Mouse (Mus musculus): ENCODE results near the gene Snrpc.

Gene Snrpc

GRCm38 (mm10) chr17:27866737-27867136 lies 28.8 kb downstream of the Snrpc start:
- DNase-seq, result no peak

DNA sequence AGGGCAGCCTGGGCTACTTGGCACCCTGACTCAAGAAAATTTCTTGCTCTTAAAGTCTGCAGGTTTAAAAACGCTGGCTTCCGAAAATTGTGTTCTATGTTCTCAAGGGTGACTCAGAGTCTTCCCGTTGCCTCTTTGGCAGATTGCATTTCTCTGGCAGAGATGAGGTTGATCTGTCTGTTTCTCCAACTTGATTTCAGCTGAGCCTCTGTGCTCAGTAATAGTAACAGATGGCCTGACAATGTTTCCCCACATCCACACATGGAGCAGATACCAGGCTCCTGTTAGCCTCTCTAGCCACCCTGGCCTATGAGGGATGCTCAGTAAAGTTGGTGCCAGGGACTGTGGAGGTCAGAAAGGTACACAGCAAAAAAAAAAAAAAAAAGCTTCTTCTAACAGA lies 33.9 kb downstream of the Snrpc start:
- DNase-seq, result no peak

GRCm38 (mm10) chr17:27873583-27873982 lies 35.6 kb downstream of the Snrpc start:
- DNase-seq, result no peak

DNA sequence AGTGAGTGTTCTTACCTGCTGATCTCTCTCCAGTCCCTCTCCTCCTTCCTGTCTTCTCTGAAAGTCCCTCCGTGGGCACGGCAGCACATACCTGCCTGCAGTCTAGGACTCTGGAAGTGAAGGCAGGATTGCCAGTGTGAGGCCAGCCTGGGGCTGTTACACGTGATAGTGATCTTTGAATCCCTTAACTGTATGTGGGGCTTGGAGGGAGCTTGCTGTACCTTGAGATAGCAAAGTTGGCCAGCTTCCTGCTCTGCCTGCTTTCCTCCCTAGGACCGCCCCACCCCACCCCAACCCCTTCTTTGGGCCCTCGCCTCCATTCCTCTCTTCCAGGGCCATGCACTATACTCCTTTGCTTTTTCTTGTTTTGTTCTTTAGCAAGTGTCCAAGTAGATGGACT lies 36.6 kb downstream of the Snrpc start:
- no peak for DNase-seq

DNA sequence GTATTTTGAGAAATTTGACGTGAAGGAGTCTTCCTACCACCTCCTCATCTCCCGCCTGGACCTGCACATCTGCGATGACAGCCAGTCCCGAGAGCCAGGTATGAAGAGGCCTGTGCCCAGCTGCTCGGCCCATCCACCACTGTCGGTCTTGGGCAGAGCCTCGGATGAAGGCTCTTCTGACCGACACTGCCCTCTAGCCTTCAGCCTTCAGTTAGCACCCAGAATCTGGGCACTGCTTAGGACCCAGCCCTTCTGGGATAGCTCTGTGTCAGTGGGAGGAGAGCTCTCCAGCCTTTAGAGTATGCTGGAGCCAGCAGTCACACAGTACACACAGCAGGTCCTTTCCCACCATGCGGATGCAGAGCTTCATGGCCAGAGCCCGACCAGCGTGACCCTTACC lies 43.6 kb downstream of the Snrpc start:
- DNase-seq, result peak; percentile 56

DNA sequence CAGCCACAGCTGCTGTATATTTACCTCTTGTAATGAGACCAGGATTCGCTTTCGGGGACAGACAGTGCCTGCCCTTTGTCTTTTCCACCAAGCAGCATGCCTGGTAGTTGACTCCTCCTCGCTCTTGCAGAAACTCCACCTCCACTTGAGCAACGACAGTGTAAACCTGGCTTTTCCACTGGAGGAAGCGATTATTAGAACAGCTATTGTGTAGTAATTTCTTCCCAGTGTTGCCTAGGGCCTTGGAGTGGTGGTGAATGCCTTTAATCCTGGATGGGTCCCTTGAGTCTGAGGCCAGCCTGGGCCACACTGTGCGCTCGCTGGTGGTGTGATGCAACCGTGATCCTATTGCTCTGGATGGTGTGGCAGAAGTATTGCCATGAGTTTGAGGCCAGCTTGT lies 45.2 kb downstream of the Snrpc start:
- DNase-seq, result no peak

- no peak for DNase-seq
Measured at GRCm38 (mm10) chr17:27883994-27884393, 46.0 kb downstream of the Snrpc start.

GRCm38 (mm10) chr17:27886499-27887210 lies 48.7 kb downstream of the Snrpc start:
- peak; percentile 26 for DNase-seq
